Mouse (Mus musculus) heart, postnatal 0 days (tissue): ENCODE measurements around the gene Frmd4b.

Source experiments
- CTCF ChIP-seq: IDR thresholded peaks from 2 replicates; pipeline ENCODE4 v1.5.1; 2016; ENCODE audit warnings: antibody characterized with exemption, control low read depth, low read depth
- EP300 ChIP-seq: IDR thresholded peaks from 2 replicates; pipeline ENCODE4 v1.6.1; 2016; ENCODE audit warnings: antibody characterized with exemption, low read depth

DNA sequence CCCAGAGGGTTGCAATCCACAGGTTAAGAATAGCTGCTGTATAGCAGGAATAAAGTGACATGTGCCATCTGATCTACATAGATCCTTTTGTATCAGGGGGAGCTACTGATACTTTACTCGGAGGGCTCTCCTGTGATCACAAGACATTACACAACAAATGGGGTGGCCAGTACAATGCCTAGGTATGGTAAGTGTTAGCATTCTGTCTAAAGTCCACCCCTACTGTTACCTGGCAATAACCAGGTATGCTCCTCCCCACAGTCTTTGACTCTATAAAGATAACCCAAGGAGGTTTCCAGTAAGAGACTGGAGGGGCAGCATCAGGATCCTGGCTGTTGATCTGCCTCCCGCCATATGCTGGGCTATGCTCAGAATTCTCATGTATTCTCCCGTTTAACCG is 219.4 kb downstream of the Frmd4b start:
- no peak for TF ChIP-seq EP300
- no peak for TF ChIP-seq CTCF
